Mouse (Mus musculus) embryo, embryonic 10.5 days (tissue): Measurements from ENCODE around the gene Rem2.

Experiments used
- DNase-seq: peaks from one replicate; pipeline ENCODE4 v3.0.0-alpha.2; 2015; ENCODE audit warnings: low spot score

The Rem2 gene

GRCm38 (mm10) chr14:54475941-54476844, at the start of gene Rem2:
Gene Rem2 (plus strand): TSS chr14:54476100.
- peak; percentile 83 for DNase-seq

- peak; percentile 96 for DNase-seq
These were observed 49.1 kb upstream of the Rem2 start, which contains the start of gene Mrpl52 for GRCm38 (mm10) chr14:54426689-54427398. Gene Mrpl52 (plus strand): TSS chr14:54426909.

GRCm38 (mm10) chr14:54427696-54428095, 48.2 kb upstream of the Rem2 start:
- no peak for DNase-seq

- DNase-seq = no peak
These were observed 47.5 kb upstream of the Rem2 start for GRCm38 (mm10) chr14:54428421-54428820.

GRCm38 (mm10) chr14:54429332-54430093, 46.4 kb upstream of the Rem2 start:
- DNase-seq = no peak

- DNase-seq = peak; percentile 64
These were observed 45.3 kb upstream of the Rem2 start for GRCm38 (mm10) chr14:54430406-54431145.

- DNase-seq = peak; percentile 83
These were observed 44.4 kb upstream of the Rem2 start, which contains the start of gene Mmp14 for GRCm38 (mm10) chr14:54431334-54432077. Gene Mmp14 (plus strand): TSS chr14:54431612.

- DNase-seq = peak; percentile 63
These were observed 43.6 kb upstream of the Rem2 start for GRCm38 (mm10) chr14:54432078-54432836.

GRCm38 (mm10) chr14:54432837-54433830, 42.8 kb upstream of the Rem2 start:
- no peak for DNase-seq

GRCm38 (mm10) chr14:54433941-54434531, 41.9 kb upstream of the Rem2 start:
- no peak for DNase-seq

- DNase-seq = no peak
These were observed 40.5 kb upstream of the Rem2 start for GRCm38 (mm10) chr14:54435194-54435918.

GRCm38 (mm10) chr14:54439155-54439554, 36.7 kb upstream of the Rem2 start:
- DNase-seq = no peak

GRCm38 (mm10) chr14:54439610-54440009, 36.3 kb upstream of the Rem2 start:
- DNase-seq = no peak

- DNase-seq = no peak
These were observed 35.4 kb upstream of the Rem2 start for GRCm38 (mm10) chr14:54440538-54440937.

GRCm38 (mm10) chr14:54441365-54441764, 34.5 kb upstream of the Rem2 start:
- DNase-seq = no peak

GRCm38 (mm10) chr14:54442548-54442947, 33.4 kb upstream of the Rem2 start:
- no peak for DNase-seq

GRCm38 (mm10) chr14:54443196-54443595, 32.7 kb upstream of the Rem2 start:
- DNase-seq = peak; percentile 62
